Mouse (Mus musculus): ENCODE measurements at regions not wholly inside any gene's neighbourhood (a gene's known extent, or its start where the extent isn't known, plus 50 kb on each side); places are given as distances from the start of the nearest gene placed in this dataset.

- DNase-seq (ENCODE audit: low read depth, low spot score): peak; percentile 16
Measured at GRCm38 (mm10) chrX:21828975-21829374, 84.1 kb upstream of the Gm28269 start.

- DNase-seq (ENCODE audit: low read depth, low spot score): no peak
Measured at GRCm38 (mm10) chrX:21809212-21809611, 64.3 kb upstream of the Gm28269 start.

GRCm38 (mm10) chrX:21801834-21802233, 56.9 kb upstream of the Gm28269 start:
- DNase-seq (ENCODE audit: low read depth, low spot score): no peak

Measured in mesoderm, embryonic 11.5 days (tissue).